ENCODE assay signal across 9 mouse cellular contexts in the genomic region with DNA sequence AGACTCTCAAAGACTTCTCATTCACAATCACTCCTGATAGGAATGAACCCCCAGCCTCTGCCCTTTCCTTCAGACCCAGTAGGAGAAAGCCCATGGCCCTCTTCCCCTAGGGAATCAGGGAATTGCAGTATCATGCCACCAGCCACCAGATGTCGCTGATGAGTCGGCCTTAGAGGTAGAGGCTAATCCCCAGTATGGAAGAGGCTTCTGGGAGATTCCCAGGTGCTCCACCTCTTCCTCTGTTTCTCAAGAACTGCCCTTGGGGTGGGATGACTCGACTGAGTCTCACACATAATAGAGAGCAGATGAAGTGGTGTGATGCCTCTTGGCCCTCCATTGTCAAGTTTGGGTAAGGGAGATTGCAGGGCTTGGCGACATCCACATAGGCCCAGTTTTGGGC. TPM values are rescaled to one million over a fixed set of nuclear protein-coding genes. Genes with fewer than 3 reads are reported as not detected.
DNase-seq lines count a peak whose midpoint lies in the region; ATAC-seq and TF ChIP-seq lines count a peak whose summit lies in the region.
"Had no signal": no experiment of that assay in that cellular context is flagged by ENCODE, and none has a peak within 500 bp of the region (broad histone marks: within the 10 kb centered on the region; RNA-seq: fewer than 3 reads in every experiment).

No protein-coding gene starts in this region.

- H3K4me3 ChIP-seq in hindbrain, embryonic 14.5 days (replicated peaks; ENCODE audit: low read length), result no peak overlapping the region
- no peak overlapping the region for H3K4me3 ChIP-seq in hindbrain, embryonic 13.5 days
- no peak overlapping the region for H3K4me3 ChIP-seq in C2C12 (ENCODE audit: insufficient read depth, poor library complexity, severe bottlenecking)
- no peak overlapping the region for H3K4me3 ChIP-seq in embryonic facial prominence, embryonic 11.5 days (ENCODE audit: low read depth, low read length)
- H3K4me3 ChIP-seq: embryonic facial prominence, embryonic 13.5 days had no signal

- H3K4me2 ChIP-seq in hindbrain, embryonic 14.5 days (replicated peaks), result no peak overlapping the region
- H3K4me2 ChIP-seq in hindbrain, embryonic 13.5 days, result no peak overlapping the region
- no peak overlapping the region for H3K4me2 ChIP-seq in embryonic facial prominence, embryonic 11.5 days (ENCODE audit: low read depth, low read length)
- H3K4me2 ChIP-seq: embryonic facial prominence, embryonic 13.5 days had no signal

- no peak overlapping the region for H3K27ac ChIP-seq in hindbrain, embryonic 14.5 days
- no peak overlapping the region for H3K27ac ChIP-seq in hindbrain, embryonic 13.5 days
- H3K27ac ChIP-seq in embryonic facial prominence, embryonic 11.5 days (replicated peaks; ENCODE audit: low read depth, low read length), result no peak overlapping the region
- H3K27ac ChIP-seq: embryonic facial prominence, embryonic 13.5 days had no signal

- peak; percentile 82 for DNase-seq in hindbrain, embryonic 14.5 days (ENCODE audit: low spot score)
- DNase-seq in adrenal gland, postnatal 10 days, result peak; percentile 84
- DNase-seq in embryonic facial prominence, embryonic 11.5 days (ENCODE audit: low spot score), result peak; percentile 87
- DNase-seq in kidney, postnatal 10 days, result peak; percentile 81
- DNase-seq in thymus, postnatal 4 days, result peak; percentile 74

- no peaks in the 10 kb centered on the region for H3K9me3 ChIP-seq in hindbrain, embryonic 14.5 days (ENCODE audit: control insufficient read depth, low read length)
- no peaks in the 10 kb centered on the region for H3K9me3 ChIP-seq in hindbrain, embryonic 13.5 days
- no peaks in the 10 kb centered on the region for H3K9me3 ChIP-seq in embryonic facial prominence, embryonic 11.5 days (replicated peaks; ENCODE audit: control insufficient read depth, low read length)
- H3K9me3 ChIP-seq: embryonic facial prominence, embryonic 13.5 days had no signal

- no peaks in the 10 kb centered on the region for H3K79me3 ChIP-seq in C2C12 (ENCODE audit: low read depth)

- no peak for ATAC-seq in hindbrain, embryonic 14.5 days (ENCODE audit: low FRiP score)
- no peak for ATAC-seq in hindbrain, embryonic 13.5 days (ENCODE audit: low FRiP score)
- no peak for ATAC-seq in embryonic facial prominence, embryonic 11.5 days (replicated peaks; ENCODE audit: insufficient number of reproducible peaks, low FRiP score, low TSS enrichment, low read depth)
- ATAC-seq in megakaryocyte progenitor cell, adult 5-6 weeks (replicated peaks; ENCODE audit: poor library complexity), result peak; percentile 69

- no peak overlapping the region for H3ac ChIP-seq in C2C12 (ENCODE audit: control insufficient read depth, insufficient read length, low read depth)

- no peaks in the 10 kb centered on the region for H3K79me2 ChIP-seq in C2C12 (ENCODE audit: control insufficient read depth, insufficient read depth)

- H3K9ac ChIP-seq in hindbrain, embryonic 14.5 days, result no peak overlapping the region
- H3K9ac ChIP-seq in hindbrain, embryonic 13.5 days, result no peak overlapping the region
- H3K9ac ChIP-seq in embryonic facial prominence, embryonic 11.5 days (replicated peaks; ENCODE audit: low read length), result no peak overlapping the region
- H3K9ac ChIP-seq: embryonic facial prominence, embryonic 13.5 days had no signal

- 0 out of 2 replicates have a peak, but pooled peaks cover 3% of the 10 kb centered on the region for H3K27me3 ChIP-seq in hindbrain, embryonic 14.5 days (ENCODE audit: control insufficient read depth, insufficient read depth, low read length)
- H3K27me3 ChIP-seq in hindbrain, embryonic 13.5 days, result 0 out of 2 replicates have a peak, but pooled peaks cover 10% of the 10 kb centered on the region
- no peaks in the 10 kb centered on the region for H3K27me3 ChIP-seq in C2C12 (ENCODE audit: control insufficient read depth, insufficient read depth, insufficient read length)
- no peaks in the 10 kb centered on the region; the same call in 1 of the 2 replicates for H3K27me3 ChIP-seq in embryonic facial prominence, embryonic 11.5 days (ENCODE audit: control insufficient read depth, insufficient read depth, low read length)

- TF ChIP-seq CTCF in C2C12 (IDR thresholded peaks at IDR 0.05; ENCODE audit: control insufficient read depth, insufficient read depth, insufficient read length), result peak; percentile 80

- peaks cover 26% of the 10 kb centered on the region for H3K4me1 ChIP-seq in hindbrain, embryonic 14.5 days (replicated peaks; ENCODE audit: control insufficient read depth, insufficient read depth, low read length)
- H3K4me1 ChIP-seq in hindbrain, embryonic 13.5 days (replicated peaks), result peaks cover 36% of the 10 kb centered on the region
- H3K4me1 ChIP-seq in embryonic facial prominence, embryonic 11.5 days (ENCODE audit: control insufficient read depth, insufficient read depth, low read length), result peaks cover 5% of the 10 kb centered on the region

- no peaks in the 10 kb centered on the region for H3K36me3 ChIP-seq in hindbrain, embryonic 14.5 days (replicated peaks; ENCODE audit: control insufficient read depth, insufficient read depth)
- no peaks in the 10 kb centered on the region for H3K36me3 ChIP-seq in hindbrain, embryonic 13.5 days
- H3K36me3 ChIP-seq in C2C12 (ENCODE audit: control insufficient read depth, insufficient read depth), result no peaks in the 10 kb centered on the region
- H3K36me3 ChIP-seq in embryonic facial prominence, embryonic 11.5 days (replicated peaks; ENCODE audit: control insufficient read depth, insufficient read depth, low read depth, low read length), result no peaks in the 10 kb centered on the region
- H3K36me3 ChIP-seq: embryonic facial prominence, embryonic 13.5 days had no signal

- WGBS in hindbrain, embryonic 14.5 days, result 25% methylated on average over 4 of the region's 4 CpGs
- 28% methylated on average over 4 of the region's 4 CpGs for WGBS in hindbrain, embryonic 13.5 days
- 22% methylated on average over 4 of the region's 4 CpGs for WGBS in embryonic facial prominence, embryonic 11.5 days

TF ChIP-seq in C2C12, 6 proteins besides CTCF, POLR2A, EP300 and RAD21:
- no peak for TF ChIP-seq MYOD1 (IDR thresholded peaks at IDR 0.05; ENCODE audit: control insufficient read depth, insufficient read length, low read depth)
- no peak for TF ChIP-seq MAX (IDR thresholded peaks at IDR 0.05)
- TF ChIP-seq USF1 (IDR thresholded peaks at IDR 0.05; ENCODE audit: low read depth), result no peak
- TF ChIP-seq FOSL1 (IDR thresholded peaks at IDR 0.05; ENCODE audit: insufficient read depth, low read length, poor library complexity, severe bottlenecking), result no peak
- no peak for TF ChIP-seq MYOG (IDR thresholded peaks at IDR 0.05; ENCODE audit: control insufficient read depth, extremely low read depth, insufficient read length)
- no peak for TF ChIP-seq CEBPB (IDR thresholded peaks at IDR 0.05; ENCODE audit: low read depth)

RNA-seq across cellular contexts. Expression of gene Optc, which starts 3.7 kb away (rescaled TPM):
- polyA plus RNA-seq in hindbrain, embryonic 14.5 days (2014; fragmentation: Nextera tagmentation; extraction: Ambion mirVana), result 3.2 TPM in 2 replicates
- 2.7 and 3.6 TPM in 2 replicates for polyA plus RNA-seq in hindbrain, embryonic 13.5 days (2015; fragmentation: Nextera tagmentation; extraction: Ambion mirVana)
- polyA plus RNA-seq in C2C12 (2012; fragmentation: generic; extraction: Trizol), result 0.27 TPM
- 1 to 10 TPM; 1.7 to 2.5 TPM for total RNA-seq in adrenal gland, postnatal 10 days (2021)
- 0.59 and 0.88 TPM in 2 replicates for polyA plus RNA-seq in embryonic facial prominence, embryonic 11.5 days (2014; fragmentation: Nextera tagmentation; extraction: Ambion mirVana)
- not detected in 2 replicates for total RNA-seq in megakaryocyte progenitor cell, adult 5-6 weeks (2015)
- total RNA-seq in megakaryocyte progenitor cell, adult 5-6 weeks (2017), result not detected in 2 replicates

RNA-seq across cellular contexts. Expression of gene Prelp, which starts 9.8 kb away (rescaled TPM):
- polyA plus RNA-seq in hindbrain, embryonic 14.5 days (2014; fragmentation: Nextera tagmentation; extraction: Ambion mirVana), result 14.6 and 15.6 TPM in 2 replicates
- polyA plus RNA-seq in hindbrain, embryonic 13.5 days (2015; fragmentation: Nextera tagmentation; extraction: Ambion mirVana), result 10.2 and 14.8 TPM in 2 replicates
- 0.07 TPM for polyA plus RNA-seq in C2C12 (2012; fragmentation: generic; extraction: Trizol)
- 10 to 100 TPM; 56.9 to 74.1 TPM for total RNA-seq in adrenal gland, postnatal 10 days (2021)
- 1.1 and 1.2 TPM in 2 replicates for polyA plus RNA-seq in embryonic facial prominence, embryonic 11.5 days (2014; fragmentation: Nextera tagmentation; extraction: Ambion mirVana)
- total RNA-seq in megakaryocyte progenitor cell, adult 5-6 weeks (2015), result not detected in 2 replicates
- total RNA-seq in megakaryocyte progenitor cell, adult 5-6 weeks (2017), result not detected in 2 replicates
